Comparison of ENCODE assay signal across 17 mouse cellular contexts in the genomic region with DNA sequence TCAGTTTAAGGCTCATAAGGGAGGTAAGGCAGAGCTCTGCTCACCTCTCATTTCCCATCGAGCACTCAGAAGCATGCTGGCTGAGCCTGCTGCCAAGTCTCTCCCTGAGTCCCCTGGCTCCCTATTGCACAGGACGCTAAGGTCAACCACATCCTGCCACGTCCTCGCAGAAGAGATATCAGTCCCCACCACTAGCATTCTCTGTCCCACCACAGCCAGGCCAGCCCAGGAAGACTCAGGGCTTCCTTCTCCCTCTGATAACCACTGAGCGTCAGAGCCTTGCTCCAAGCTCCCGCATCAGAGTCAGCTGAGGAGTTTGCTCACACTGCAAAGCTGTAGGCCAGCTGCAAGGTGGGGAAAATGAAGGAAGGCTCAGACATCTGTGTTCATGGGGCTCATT.
DNase-seq lines count a peak whose midpoint lies in the region; ATAC-seq and TF ChIP-seq lines count a peak whose summit lies in the region.
"Had no signal": no experiment of that assay in that cellular context is flagged by ENCODE, and none has a peak within 500 bp of the region (broad histone marks: within the 10 kb centered on the region; RNA-seq: fewer than 3 reads in every experiment).

No protein-coding gene starts in this region.

- no peak overlapping the region for H3K4me3 ChIP-seq in CH12.LX (replicated peaks in 1 of 3; ENCODE audit: low read depth in 2 of 3, low read length in 2 of 3, poor library complexity in 1 of 3)
- no peak overlapping the region for H3K4me3 ChIP-seq in liver, adult 2 months (ENCODE audit: insufficient read depth, low read depth, low read length)
- H3K4me3 ChIP-seq in forebrain, embryonic 14.5 days (ENCODE audit: low read depth, low read length), result no peak overlapping the region
- H3K4me3 ChIP-seq: embryonic facial prominence, embryonic 10.5 days; forebrain, embryonic 12.5 days; hindbrain, embryonic 13.5 days; myocyte had no signal

- DNase-seq in adrenal gland, adult 2 months, result peak; percentile 18
- DNase-seq in adrenal gland, adult 8-10 months, result no peak
- no peak for DNase-seq in CH12.LX (ENCODE audit: extremely low read depth)
- DNase-seq in liver, adult 2 months (ENCODE audit: extremely low read depth, low read depth, low spot score), result peak; percentile 10
- peak; percentile 77 to 82 for DNase-seq in natural killer cell, adult 2 months (ENCODE audit: low spot score in 2 of 2)
- no peak for DNase-seq in forebrain, embryonic 14.5 days (ENCODE audit: low spot score)
- no peak for DNase-seq in testis, postnatal 10 days (ENCODE audit: low spot score)
- DNase-seq in retina, postnatal 1 day, result no peak
- DNase-seq: cerebellum, adult 11 months; kidney, postnatal 4 days; left cerebral cortex, postnatal 4 days; lung, postnatal 36 days; right cerebral cortex, postnatal 14 days had no signal

- peaks cover 3% of the 10 kb centered on the region for H3K9me3 ChIP-seq in CH12.LX (replicated peaks; ENCODE audit: low read length)
- no peaks in the 10 kb centered on the region for H3K9me3 ChIP-seq in forebrain, embryonic 14.5 days (replicated peaks; ENCODE audit: control insufficient read depth, low read length)
- H3K9me3 ChIP-seq: forebrain, embryonic 12.5 days had no signal

- H3K4me1 ChIP-seq in CH12.LX (ENCODE audit: control insufficient read depth in 1 of 2, insufficient read depth in 2 of 2), result peaks cover 57 to 93% of the 10 kb centered on the region in 2 experiments
- no peaks in the 10 kb centered on the region for H3K4me1 ChIP-seq in liver, adult 2 months (ENCODE audit: control insufficient read depth, insufficient read depth, low read length)
- no peaks in the 10 kb centered on the region for H3K4me1 ChIP-seq in forebrain, embryonic 14.5 days (ENCODE audit: control insufficient read depth, insufficient read depth, low read length)

- no peak for TF ChIP-seq POLR2A in CH12.LX (IDR thresholded peaks at IDR 0.05; ENCODE audit: low read depth, low read length)
- no peak for TF ChIP-seq POLR2A in liver, adult 2 months (IDR thresholded peaks at IDR 0.05; ENCODE audit: extremely low read depth, insufficient read depth, low read length)

- no peaks in the 10 kb centered on the region for H3K27me3 ChIP-seq in CH12.LX (replicated peaks)
- H3K27me3 ChIP-seq in liver, adult 2 months (ENCODE audit: control insufficient read depth, insufficient read depth, low read length), result no peaks in the 10 kb centered on the region
- H3K27me3 ChIP-seq in forebrain, embryonic 14.5 days (replicated peaks; ENCODE audit: control insufficient read depth, insufficient read depth, low read length), result no peaks in the 10 kb centered on the region

- H3K27ac ChIP-seq in CH12.LX (ENCODE audit: insufficient read depth, low read depth), result peak overlapping the region; percentile 88
- H3K27ac ChIP-seq in liver, adult 2 months (replicated peaks; ENCODE audit: insufficient read depth, low read depth, low read length), result no peak overlapping the region
- H3K27ac ChIP-seq in forebrain, embryonic 14.5 days (ENCODE audit: low read depth, low read length), result no peak overlapping the region
- H3K27ac ChIP-seq: embryonic facial prominence, embryonic 10.5 days; forebrain, embryonic 12.5 days; hindbrain, embryonic 13.5 days had no signal

- TF ChIP-seq CTCF in CH12.LX (conservative IDR thresholded peaks at IDR 0.05 in 1 of 2, IDR thresholded peaks at IDR 0.05 in 1 of 2; ENCODE audit: low read depth in 2 of 2, low read length in 2 of 2), result no peak
- TF ChIP-seq CTCF in liver, adult 2 months (IDR thresholded peaks at IDR 0.05; ENCODE audit: low read depth, low read length), result no peak

- H3K9ac ChIP-seq in CH12.LX (ENCODE audit: insufficient read depth, low read depth), result no peak overlapping the region
- no peak overlapping the region for H3K9ac ChIP-seq in liver, adult 2 months (ENCODE audit: low read depth, low read length)
- no peak overlapping the region for H3K9ac ChIP-seq in forebrain, embryonic 14.5 days (ENCODE audit: low read length)
- H3K9ac ChIP-seq: forebrain, embryonic 12.5 days; hindbrain, embryonic 13.5 days had no signal

- TF ChIP-seq RAD21 in CH12.LX (IDR thresholded peaks at IDR 0.05; ENCODE audit: low read depth, low read length), result no peak; the same call in 1 of the 2 replicates

- peaks cover 0 to 2% of the 10 kb centered on the region in 2 experiments for H3K36me3 ChIP-seq in CH12.LX (replicated peaks in 1 of 2; ENCODE audit: control insufficient read depth in 1 of 2, insufficient read depth in 1 of 2, low read length in 1 of 2)
- H3K36me3 ChIP-seq in liver, adult 2 months (ENCODE audit: control insufficient read depth, insufficient read depth, low read length), result no peaks in the 10 kb centered on the region
- no peaks in the 10 kb centered on the region for H3K36me3 ChIP-seq in forebrain, embryonic 14.5 days (ENCODE audit: control insufficient read depth, insufficient read depth, low read length)
- H3K36me3 ChIP-seq: embryonic facial prominence, embryonic 10.5 days; forebrain, embryonic 12.5 days; hindbrain, embryonic 13.5 days had no signal

- dilution Hi-C loops in CH12.LX (cut with MboI; ENCODE audit: extremely low pct_ligation_motif_present, extremely low pct_unique_long_range_greater_than_20kb, low sequenced_read_pairs), result no loop called here

- no peak overlapping the region for H3K4me2 ChIP-seq in CH12.LX (ENCODE audit: insufficient read depth, low read depth, poor library complexity, severe bottlenecking)
- H3K4me2 ChIP-seq in forebrain, embryonic 14.5 days (ENCODE audit: low read length), result no peak overlapping the region
- H3K4me2 ChIP-seq: forebrain, embryonic 12.5 days; hindbrain, embryonic 13.5 days had no signal

- no peak for ATAC-seq in forebrain, embryonic 14.5 days

- TF ChIP-seq EP300 in CH12.LX (IDR thresholded peaks at IDR 0.05; ENCODE audit: low read length), result no peak

- no peaks in the 10 kb centered on the region for H3K79me2 ChIP-seq in CH12.LX (replicated peaks; ENCODE audit: control insufficient read depth, extremely low read depth, insufficient read depth, poor library complexity, severe bottlenecking)
- no peaks in the 10 kb centered on the region for H3K79me2 ChIP-seq in liver, adult 2 months (ENCODE audit: control insufficient read depth, insufficient read depth, low read length)

- WGBS in liver, adult 2 months, result 68% methylated on average over 6 of the region's 6 CpGs
- WGBS in forebrain, embryonic 14.5 days, result 90% methylated on average over 6 of the region's 6 CpGs

- in situ Hi-C loops in CH12.LX (cut with MboI; ENCODE audit: low pct_ligation_motif_present, low pct_unique_long_range_greater_than_20kb, low sequenced_read_pairs), result no loop called here

TF ChIP-seq in CH12.LX, 34 proteins besides CTCF, POLR2A, EP300 and RAD21:
- TF ChIP-seq BHLHE40 (IDR thresholded peaks at IDR 0.05; ENCODE audit: low read depth, low read length) (no peak), ELF1 (IDR thresholded peaks at IDR 0.05; ENCODE audit: low read depth, low read length) (no peak), MXI1 (IDR thresholded peaks at IDR 0.05; ENCODE audit: low read depth, low read length) (no peak), ETS1 (conservative IDR thresholded peaks at IDR 0.05; ENCODE audit: low read depth, low read length) (0 out of 2 replicates have a peak, but pooled peaks have one; percentile 14)
TF ChIP-seq in CH12.LX: peak in this region for 1.

Comparison
In these comparisons a context has a peak if more than half of its experiments do, and no peak if none do; other contexts are left out.
1. DNase-seq: peak in adrenal gland, adult 2 months (single experiment), liver, adult 2 months (single experiment) and natural killer cell, adult 2 months (2 of 2); none in adrenal gland, adult 8-10 months (single experiment), CH12.LX (single experiment), forebrain, embryonic 14.5 days (single experiment), testis, postnatal 10 days (single experiment) and retina, postnatal 1 day (single experiment).